Mouse (Mus musculus) spleen, adult 2 months (tissue): Measurements from ENCODE around the gene Gpr156.

ENCODE experiments used
- CTCF ChIP-seq: fragments of 200-500 bp; IDR thresholded peaks from 2 replicates; pipeline ENCODE4 v1.5.1; 2011; ENCODE audit warnings: mild to moderate bottlenecking, inconsistent platforms; ENCODE audit not compliant: insufficient read depth, insufficient read length, insufficient replicate concordance; ENCODE audit errors: extremely low read depth
- POLR2A ChIP-seq: fragments of 200-500 bp; IDR thresholded peaks from 2 replicates; pipeline ENCODE4 v1.6.1; 2011; ENCODE audit warnings: low read depth, low read length, inconsistent platforms

DNA sequence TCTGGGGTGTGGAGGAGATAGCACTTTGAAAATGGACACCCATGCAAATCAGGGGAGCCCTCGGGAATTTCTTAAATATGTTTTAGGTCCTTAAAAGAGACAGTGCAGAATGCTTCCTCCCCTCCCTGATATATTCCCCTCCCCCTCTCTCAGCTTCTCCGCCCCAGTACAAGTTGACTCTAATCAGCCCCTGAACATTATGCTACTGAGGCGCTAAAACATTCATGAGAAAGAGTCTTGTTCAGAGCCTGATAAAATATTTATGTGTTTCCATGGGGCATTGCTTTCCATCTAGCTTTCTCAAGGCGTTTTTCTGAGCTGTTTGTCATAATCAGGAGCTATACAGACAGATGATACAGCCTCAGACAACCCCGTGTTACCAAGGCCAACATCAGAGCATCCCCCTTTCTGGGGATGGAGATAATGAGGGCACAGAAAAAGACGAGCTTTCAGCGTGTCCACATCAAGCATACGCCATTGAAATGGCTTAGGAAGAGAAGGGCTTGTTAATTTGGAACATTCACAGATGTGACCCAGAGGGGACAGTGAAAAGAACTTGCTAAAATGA lies 4.6 kb downstream of the Gpr156 start:
- no peak for TF ChIP-seq CTCF
- no peak for TF ChIP-seq POLR2A
